Mouse (Mus musculus) embryonic fibroblast, embryonic 13.5 days (primary cell): ENCODE measurements around the gene Pik3ip1.

Experiments used
- CTCF ChIP-seq: IDR thresholded peaks from 2 replicates; pipeline ENCODE4 v1.5.1; 2011; ENCODE audit warnings: mild to moderate bottlenecking, control low read depth, low read length, moderate library complexity, borderline replicate concordance; ENCODE audit not compliant: insufficient read depth
- POLR2A ChIP-seq: IDR thresholded peaks from 2 replicates; pipeline ENCODE4 v1.6.1; 2011; ENCODE audit warnings: low read depth, mild to moderate bottlenecking, control low read depth, low read length, moderate library complexity

DNA sequence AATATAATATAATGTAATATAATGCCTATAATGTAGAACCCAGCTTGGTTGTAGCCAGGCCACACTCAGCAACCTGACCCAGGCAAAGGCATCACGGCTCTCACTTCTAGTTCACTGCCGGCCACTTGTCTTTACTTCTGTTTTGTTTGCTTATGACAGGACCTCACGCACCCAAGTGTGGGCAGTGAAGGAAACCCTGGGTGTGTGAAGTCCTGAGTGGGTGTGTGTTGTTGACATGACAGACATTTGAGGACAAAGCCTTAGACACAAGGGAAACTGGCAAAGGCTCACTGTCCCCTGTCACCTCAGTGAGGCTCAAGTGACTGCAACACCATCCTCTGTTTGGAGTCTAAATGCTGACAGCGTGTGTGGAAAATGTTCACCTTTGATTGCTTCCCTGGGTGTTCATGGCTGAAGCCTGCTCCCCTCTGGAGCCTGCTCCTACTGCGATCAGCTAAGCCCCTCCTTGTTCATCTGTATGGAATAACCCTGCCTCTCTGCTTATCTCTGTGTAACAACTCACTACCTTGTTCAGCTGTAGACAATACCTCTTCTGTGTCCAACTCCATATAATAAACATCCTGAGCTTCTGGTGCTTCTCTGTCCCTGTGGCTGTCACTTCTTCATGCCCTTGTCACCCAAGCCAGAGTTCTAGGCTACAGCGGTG is 51.1 kb downstream of the Pik3ip1 start:
- TF ChIP-seq CTCF = no peak
- no peak for TF ChIP-seq POLR2A
